Mouse (Mus musculus) heart, adult 2 months (tissue): ENCODE measurements at regions not wholly inside any gene's neighbourhood (a gene's known extent, or its start where the extent isn't known, plus 50 kb on each side); places are given as distances from the start of the nearest gene placed in this dataset.

ENCODE experiments used
- DNase-seq, 2 experiments: peaks; one replicate each; pipeline ENCODE4 v3.0.0; 2021
- H3K27ac ChIP-seq: fragments of 200-600 bp; 2 replicates; pipeline ENCODE4 v1.8.1; 2022
- H3K27me3 ChIP-seq: fragments of 200-500 bp; 2 replicates; pipeline ENCODE4 v1.6.1; 2012; ENCODE audit warnings: mild to moderate bottlenecking, low read length, inconsistent platforms, mixed read lengths; ENCODE audit not compliant: control insufficient read depth, insufficient read depth
- H3K36me3 ChIP-seq: fragments of 200-500 bp; 2 replicates; pipeline ENCODE4 v1.6.1; 2012; ENCODE audit warnings: low read length, inconsistent platforms; ENCODE audit not compliant: control insufficient read depth, insufficient read depth
- H3K4me1 ChIP-seq: fragments of 200-500 bp; 2 replicates; pipeline ENCODE4 v1.6.1; 2011; ENCODE audit warnings: low read length; ENCODE audit not compliant: control insufficient read depth, insufficient read depth
- H3K4me3 ChIP-seq: fragments of 200-600 bp; 2 replicates; pipeline ENCODE4 v1.8.1; 2022
- H3K79me2 ChIP-seq: fragments of 200-500 bp; replicated peaks from 2 replicates; pipeline ENCODE4 v1.6.1; 2012; ENCODE audit warnings: mild to moderate bottlenecking, inconsistent platforms, low read length, moderate library complexity, mixed read lengths; ENCODE audit not compliant: control insufficient read depth, insufficient read depth
- H3K9ac ChIP-seq: fragments of 200-500 bp; 2 replicates; pipeline ENCODE4 v1.6.1; 2012; ENCODE audit warnings: low read depth, mild to moderate bottlenecking, control low read depth, inconsistent platforms, low read length, mixed read lengths
- CTCF ChIP-seq: fragments of 200-600 bp; IDR thresholded peaks from 2 replicates; pipeline ENCODE4 v1.8.1; 2022; ENCODE audit warnings: antibody characterized with exemption, mild to moderate bottlenecking, moderate library complexity
- EP300 ChIP-seq: fragments of 200-500 bp; IDR thresholded peaks from 2 replicates; pipeline ENCODE4 v1.6.1; 2011; ENCODE audit warnings: low read depth, low read length, control low read depth; ENCODE audit not compliant: insufficient read depth
- POLR2A ChIP-seq: fragments of 200-500 bp; IDR thresholded peaks from 2 replicates; pipeline ENCODE4 v1.6.1; 2011; ENCODE audit warnings: mild to moderate bottlenecking, low read depth, low read length, control low read depth; ENCODE audit not compliant: insufficient read depth
- WGBS: fragments of 180-500 bp; shearing (Covaris S2); methylation state at CpG from one replicate; pipeline ENCODE4 v1.1.7; 2018; 5-methylcytosine and 5-hydroxymethylcytosine counted together
- intact Hi-C: fragments of 180-260 bp; cut with DNase I; formaldehyde crosslinking; loops from one replicate; pipeline ENCODE4 v1.15.1; 2025

GRCm38 (mm10) chr1:119164811-119165210 lies 111.4 kb upstream of the Gli2 start:
- Histone ChIP-seq H3K79me2 (no peaks in the 10 kb centered on the region), H3K4me1 (peaks cover 3% of the 10 kb centered on the region), H3K36me3 (no peaks in the 10 kb centered on the region), H3K9ac (no peak overlapping the region), H3K4me3 (no peak overlapping the region), H3K27me3 (no peaks in the 10 kb centered on the region), H3K27ac (no peak overlapping the region)
- intact Hi-C loops, result no loop called here
- DNase-seq, result no peak
- WGBS, result 84% methylated on average over 5 of the region's 5 CpGs
- TF ChIP-seq POLR2A (no peak), CTCF (no peak), EP300 (no peak)

- H3K4me3 ChIP-seq, result no peak overlapping the region
- H3K4me1 ChIP-seq, result peaks cover 3% of the 10 kb centered on the region
- no peak for TF ChIP-seq EP300
- no peak for TF ChIP-seq CTCF
- TF ChIP-seq POLR2A, result no peak
- peak in 1 of 2 experiments; percentile 20 for DNase-seq
- no peaks in the 10 kb centered on the region for H3K27me3 ChIP-seq
- H3K27ac ChIP-seq, result no peak overlapping the region
- intact Hi-C loops, result no loop called here
- no peak overlapping the region for H3K9ac ChIP-seq
- no peaks in the 10 kb centered on the region for H3K36me3 ChIP-seq
- H3K79me2 ChIP-seq, result no peaks in the 10 kb centered on the region
Measured at GRCm38 (mm10) chr1:119163846-119164245, 110.4 kb upstream of the Gli2 start.

DNA sequence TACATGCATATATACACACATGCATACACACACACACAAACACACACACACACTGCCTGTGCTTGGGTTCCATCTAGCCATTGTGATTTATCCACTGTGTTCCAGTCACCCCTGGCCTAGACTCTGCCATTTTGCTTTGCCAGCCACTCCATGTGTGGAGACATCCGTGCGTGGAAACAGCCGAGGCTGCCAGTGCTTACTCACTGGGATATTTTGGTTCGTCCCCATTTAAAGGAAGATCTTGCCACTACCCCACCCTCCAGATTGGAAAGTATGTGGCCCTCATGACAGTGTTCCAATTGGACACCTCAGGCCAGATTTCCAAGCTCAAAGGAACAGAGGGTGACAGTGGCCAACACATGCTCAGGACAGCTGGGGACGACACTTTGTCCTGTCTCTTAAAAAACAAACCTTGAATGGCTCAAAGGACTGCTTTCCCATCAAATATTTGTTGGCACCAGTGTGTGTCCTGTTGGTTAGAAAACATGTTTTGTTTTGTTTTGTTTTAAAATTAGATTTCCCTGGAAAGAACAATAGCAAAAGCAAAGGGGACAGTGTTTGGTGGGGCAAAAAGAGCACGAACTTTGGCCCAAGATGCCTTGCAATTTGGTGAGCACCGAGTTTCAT lies 109.8 kb upstream of the Gli2 start:
- H3K9ac ChIP-seq, result no peak overlapping the region
- H3K79me2 ChIP-seq, result no peaks in the 10 kb centered on the region
- intact Hi-C loops, result no loop called here
- peaks cover 3% of the 10 kb centered on the region for H3K4me1 ChIP-seq
- TF ChIP-seq EP300 (no peak), POLR2A (no peak)
- no peaks in the 10 kb centered on the region for H3K27me3 ChIP-seq
- 56% methylated on average over 7 of the region's 7 CpGs for WGBS
- DNase-seq, result peak in 1 of 2 experiments; percentile 8
- no peaks in the 10 kb centered on the region for H3K36me3 ChIP-seq
- H3K4me3 ChIP-seq, result no peak overlapping the region
- H3K27ac ChIP-seq, result no peak overlapping the region

DNA sequence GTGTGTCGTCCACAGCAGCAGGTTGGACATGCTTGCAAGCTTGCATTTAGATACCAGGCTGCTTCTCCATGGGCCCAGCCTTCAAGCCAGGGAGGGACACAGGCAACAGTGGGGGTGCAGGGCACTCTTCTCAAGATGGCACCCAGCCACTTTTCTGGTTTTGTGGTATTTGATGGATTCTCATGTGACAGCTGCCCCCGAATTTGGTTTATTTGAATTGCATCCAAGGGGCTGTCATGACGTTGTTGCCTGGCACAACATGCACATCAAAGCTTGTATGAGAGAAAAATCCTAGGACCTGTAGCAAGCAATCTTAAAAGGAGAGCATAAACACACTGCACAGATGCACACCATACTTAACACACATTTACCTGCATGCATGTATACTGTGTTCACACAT lies 108.3 kb upstream of the Gli2 start:
- Histone ChIP-seq H3K27ac (no peak overlapping the region), H3K4me1 (peaks cover 3% of the 10 kb centered on the region), H3K27me3 (no peaks in the 10 kb centered on the region), H3K9ac (no peak overlapping the region), H3K79me2 (no peaks in the 10 kb centered on the region), H3K4me3 (no peak overlapping the region), H3K36me3 (no peaks in the 10 kb centered on the region)
- intact Hi-C loops, result no loop called here
- DNase-seq, result no peak
- no peak for TF ChIP-seq EP300
- no peak for TF ChIP-seq CTCF
- no peak for TF ChIP-seq POLR2A
- WGBS, result 84% methylated on average over 3 of the region's 3 CpGs

DNA sequence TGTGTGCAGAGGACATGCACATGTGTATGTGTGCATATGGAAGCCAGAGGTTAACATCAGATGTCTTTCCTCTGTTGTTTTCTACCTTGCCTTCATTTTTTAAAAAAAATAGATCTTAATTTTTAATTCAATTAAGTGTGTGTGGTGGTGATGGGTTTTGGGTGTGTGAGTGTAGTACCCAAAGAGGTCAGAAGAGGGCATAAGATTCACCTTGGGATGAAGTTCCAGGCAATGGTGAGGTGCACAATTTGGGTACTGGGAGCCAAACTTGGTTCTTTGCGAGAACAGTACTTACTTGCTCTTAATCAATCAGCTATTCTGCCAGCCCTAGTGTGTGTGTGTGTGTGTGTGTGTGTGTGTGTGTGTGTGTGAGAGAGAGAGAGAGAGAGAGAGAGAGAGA lies 106.9 kb upstream of the Gli2 start:
- H3K9ac ChIP-seq, result no peak overlapping the region
- no peaks in the 10 kb centered on the region for H3K27me3 ChIP-seq
- H3K79me2 ChIP-seq, result no peaks in the 10 kb centered on the region
- H3K36me3 ChIP-seq, result no peaks in the 10 kb centered on the region
- no peak overlapping the region for H3K27ac ChIP-seq
- WGBS, result 81% methylated on average over 1 of the region's 1 CpGs
- H3K4me1 ChIP-seq, result peaks cover 3% of the 10 kb centered on the region
- intact Hi-C loops, result no loop called here
- H3K4me3 ChIP-seq, result no peak overlapping the region
- TF ChIP-seq CTCF (peak; percentile 58), POLR2A (no peak)
- DNase-seq, result no peak

GRCm38 (mm10) chr1:119157171-119157700 lies 103.8 kb upstream of the Gli2 start:
- no peak for DNase-seq
- Histone ChIP-seq H3K27me3 (no peaks in the 10 kb centered on the region), H3K36me3 (no peaks in the 10 kb centered on the region), H3K9ac (no peak overlapping the region), H3K4me1 (no peaks in the 10 kb centered on the region), H3K4me3 (no peak overlapping the region), H3K27ac (no peak overlapping the region), H3K79me2 (no peaks in the 10 kb centered on the region)
- 86% methylated on average over 4 of the region's 4 CpGs for WGBS
- intact Hi-C loops, result no loop called here
- no peak for TF ChIP-seq CTCF
- no peak for TF ChIP-seq POLR2A
- TF ChIP-seq EP300, result no peak
